Mouse (Mus musculus): ENCODE results near the gene Ccdc187. TPM values are rescaled to one million over a fixed set of nuclear protein-coding genes. Genes with fewer than 3 reads are reported as not detected.

Gene Ccdc187
- polyA plus RNA-seq, 1 experiment from 2014 or later, result 0.13 TPM

- Histone ChIP-seq H3K36me3 (ENCODE audit: control insufficient read depth, insufficient read depth) (no peaks in the 10 kb centered on the region), H3K4me2 (ENCODE audit: low read depth, low read length) (no peak overlapping the region; the same call in 1 of the 2 replicates), H3K27ac (ENCODE audit: low read length) (no peak overlapping the region), H3K4me1 (ENCODE audit: control insufficient read depth, insufficient read depth, low read length) (peaks cover 37% of the 10 kb centered on the region), H3K27me3 (ENCODE audit: control insufficient read depth, insufficient read depth, low read length) (no peaks in the 10 kb centered on the region), H3K4me3 (ENCODE audit: low read length) (no peak overlapping the region), H3K9ac (ENCODE audit: low read length) (no peak overlapping the region), H3K9me3 (replicated peaks; ENCODE audit: control insufficient read depth, low read length) (no peaks in the 10 kb centered on the region)
- WGBS, result 38% methylated on average over 4 of the region's 4 CpGs
- no peak for ATAC-seq (replicated peaks; ENCODE audit: extremely low read depth, insufficient read depth, low FRiP score)
Observed at GRCm38 (mm10) chr2:26298856-26299230, 4.5 kb upstream of the Ccdc187 start.

GRCm38 (mm10) chr2:26298208-26298855, 4.0 kb upstream of the Ccdc187 start:
- peak overlapping the region; percentile 37 for H3K4me3 ChIP-seq (ENCODE audit: low read length)
- 2% methylated on average over 10 of the region's 10 CpGs for WGBS
- no peaks in the 10 kb centered on the region for H3K36me3 ChIP-seq (ENCODE audit: control insufficient read depth, insufficient read depth)
- 0 out of 2 replicates have a peak overlapping the region, but pooled peaks have one; percentile 13 for H3K9ac ChIP-seq (ENCODE audit: low read length)
- peak; percentile 67 for ATAC-seq (replicated peaks; ENCODE audit: extremely low read depth, insufficient read depth, low FRiP score)
- H3K27ac ChIP-seq (ENCODE audit: low read length), result no peak overlapping the region
- peaks cover 37% of the 10 kb centered on the region for H3K4me1 ChIP-seq (ENCODE audit: control insufficient read depth, insufficient read depth, low read length)
- no peaks in the 10 kb centered on the region for H3K27me3 ChIP-seq (ENCODE audit: control insufficient read depth, insufficient read depth, low read length)
- no peaks in the 10 kb centered on the region for H3K9me3 ChIP-seq (replicated peaks; ENCODE audit: control insufficient read depth, low read length)
- peak overlapping the region; percentile 59 for H3K4me2 ChIP-seq (ENCODE audit: low read depth, low read length)

GRCm38 (mm10) chr2:26296606-26297195, 2.3 kb upstream of the Ccdc187 start:
- no peaks in the 10 kb centered on the region for H3K27me3 ChIP-seq (ENCODE audit: control insufficient read depth, insufficient read depth, low read length)
- no peak for ATAC-seq (replicated peaks; ENCODE audit: extremely low read depth, insufficient read depth, low FRiP score)
- H3K9me3 ChIP-seq (replicated peaks; ENCODE audit: control insufficient read depth, low read length), result no peaks in the 10 kb centered on the region
- no peak overlapping the region for H3K9ac ChIP-seq (ENCODE audit: low read length)
- WGBS, result 36% methylated on average over 6 of the region's 6 CpGs
- no peak overlapping the region for H3K4me2 ChIP-seq (ENCODE audit: low read depth, low read length)
- H3K36me3 ChIP-seq (ENCODE audit: control insufficient read depth, insufficient read depth), result no peaks in the 10 kb centered on the region
- H3K4me1 ChIP-seq (ENCODE audit: control insufficient read depth, insufficient read depth, low read length), result peaks cover 37% of the 10 kb centered on the region
- H3K4me3 ChIP-seq (ENCODE audit: low read length), result no peak overlapping the region
- H3K27ac ChIP-seq (ENCODE audit: low read length), result no peak overlapping the region

GRCm38 (mm10) chr2:26290133-26290532, 4.2 kb downstream of the Ccdc187 start:
- no peak overlapping the region for H3K27ac ChIP-seq (ENCODE audit: low read length)
- no peak overlapping the region for H3K4me3 ChIP-seq (ENCODE audit: low read length)
- H3K4me1 ChIP-seq (ENCODE audit: control insufficient read depth, insufficient read depth, low read length), result 0 out of 2 replicates have a peak, but pooled peaks cover 2% of the 10 kb centered on the region
- H3K27me3 ChIP-seq (ENCODE audit: control insufficient read depth, insufficient read depth, low read length), result no peaks in the 10 kb centered on the region
- no peak overlapping the region for H3K4me2 ChIP-seq (ENCODE audit: low read depth, low read length)
- ATAC-seq (replicated peaks; ENCODE audit: extremely low read depth, insufficient read depth, low FRiP score), result no peak
- H3K9me3 ChIP-seq (replicated peaks; ENCODE audit: control insufficient read depth, low read length), result no peaks in the 10 kb centered on the region
- H3K9ac ChIP-seq (ENCODE audit: low read length), result no peak overlapping the region
- WGBS, result 42% methylated on average over 5 of the region's 5 CpGs
- no peaks in the 10 kb centered on the region for H3K36me3 ChIP-seq (ENCODE audit: control insufficient read depth, insufficient read depth)

- Histone ChIP-seq H3K9me3 (replicated peaks; ENCODE audit: control insufficient read depth, low read length) (no peaks in the 10 kb centered on the region), H3K27ac (ENCODE audit: low read length) (no peak overlapping the region), H3K9ac (ENCODE audit: low read length) (no peak overlapping the region), H3K4me1 (ENCODE audit: control insufficient read depth, insufficient read depth, low read length) (0 out of 2 replicates have a peak, but pooled peaks cover 2% of the 10 kb centered on the region), H3K4me3 (ENCODE audit: low read length) (no peak overlapping the region), H3K27me3 (ENCODE audit: control insufficient read depth, insufficient read depth, low read length) (no peaks in the 10 kb centered on the region), H3K36me3 (ENCODE audit: control insufficient read depth, insufficient read depth) (no peaks in the 10 kb centered on the region), H3K4me2 (ENCODE audit: low read depth, low read length) (no peak overlapping the region)
- no peak for ATAC-seq (replicated peaks; ENCODE audit: extremely low read depth, insufficient read depth, low FRiP score)
- WGBS, result 65% methylated on average over 7 of the region's 7 CpGs
Observed at GRCm38 (mm10) chr2:26286391-26286790, 8.0 kb downstream of the Ccdc187 start.

GRCm38 (mm10) chr2:26285804-26286203, 8.6 kb downstream of the Ccdc187 start:
- H3K27me3 ChIP-seq (ENCODE audit: control insufficient read depth, insufficient read depth, low read length), result no peaks in the 10 kb centered on the region
- H3K27ac ChIP-seq (ENCODE audit: low read length), result no peak overlapping the region
- H3K4me2 ChIP-seq (ENCODE audit: low read depth, low read length), result no peak overlapping the region
- H3K9ac ChIP-seq (ENCODE audit: low read length), result no peak overlapping the region
- 0 out of 2 replicates have a peak, but pooled peaks cover 2% of the 10 kb centered on the region for H3K4me1 ChIP-seq (ENCODE audit: control insufficient read depth, insufficient read depth, low read length)
- no peak overlapping the region for H3K4me3 ChIP-seq (ENCODE audit: low read length)
- ATAC-seq (replicated peaks; ENCODE audit: extremely low read depth, insufficient read depth, low FRiP score), result no peak; the same call in 1 of the 2 replicates
- no peaks in the 10 kb centered on the region for H3K9me3 ChIP-seq (replicated peaks; ENCODE audit: control insufficient read depth, low read length)
- H3K36me3 ChIP-seq (ENCODE audit: control insufficient read depth, insufficient read depth), result no peaks in the 10 kb centered on the region
- WGBS, result 50% methylated on average over 7 of the region's 7 CpGs

GRCm38 (mm10) chr2:26280594-26280993, 13.8 kb downstream of the Ccdc187 start:
- H3K4me3 ChIP-seq (ENCODE audit: low read length), result no peak overlapping the region
- H3K36me3 ChIP-seq (ENCODE audit: control insufficient read depth, insufficient read depth), result no peaks in the 10 kb centered on the region
- H3K27ac ChIP-seq (ENCODE audit: low read length), result no peak overlapping the region
- no peak overlapping the region for H3K4me2 ChIP-seq (ENCODE audit: low read depth, low read length)
- H3K9me3 ChIP-seq (replicated peaks; ENCODE audit: control insufficient read depth, low read length), result no peaks in the 10 kb centered on the region
- H3K27me3 ChIP-seq (ENCODE audit: control insufficient read depth, insufficient read depth, low read length), result no peaks in the 10 kb centered on the region
- no peak for ATAC-seq (replicated peaks; ENCODE audit: extremely low read depth, insufficient read depth, low FRiP score)
- WGBS, result 77% methylated on average over 11 of the region's 11 CpGs
- no peaks in the 10 kb centered on the region for H3K4me1 ChIP-seq (ENCODE audit: control insufficient read depth, insufficient read depth, low read length)
- H3K9ac ChIP-seq (ENCODE audit: low read length), result no peak overlapping the region

- Histone ChIP-seq H3K9me3 (replicated peaks; ENCODE audit: control insufficient read depth, low read length) (no peaks in the 10 kb centered on the region), H3K27ac (ENCODE audit: low read length) (no peak overlapping the region), H3K9ac (ENCODE audit: low read length) (no peak overlapping the region), H3K36me3 (ENCODE audit: control insufficient read depth, insufficient read depth) (no peaks in the 10 kb centered on the region), H3K4me1 (ENCODE audit: control insufficient read depth, insufficient read depth, low read length) (no peaks in the 10 kb centered on the region), H3K4me2 (ENCODE audit: low read depth, low read length) (no peak overlapping the region), H3K27me3 (ENCODE audit: control insufficient read depth, insufficient read depth, low read length) (no peaks in the 10 kb centered on the region), H3K4me3 (ENCODE audit: low read length) (no peak overlapping the region)
- no peak for ATAC-seq (replicated peaks; ENCODE audit: extremely low read depth, insufficient read depth, low FRiP score)
- WGBS, result 74% methylated on average over 3 of the region's 3 CpGs
Observed at GRCm38 (mm10) chr2:26279712-26280111, 14.6 kb downstream of the Ccdc187 start.

- Histone ChIP-seq H3K27ac (ENCODE audit: low read length) (no peak overlapping the region), H3K4me1 (ENCODE audit: control insufficient read depth, insufficient read depth, low read length) (no peaks in the 10 kb centered on the region), H3K9me3 (replicated peaks; ENCODE audit: control insufficient read depth, low read length) (no peaks in the 10 kb centered on the region), H3K9ac (ENCODE audit: low read length) (no peak overlapping the region), H3K4me3 (ENCODE audit: low read length) (no peak overlapping the region), H3K36me3 (ENCODE audit: control insufficient read depth, insufficient read depth) (no peaks in the 10 kb centered on the region), H3K4me2 (ENCODE audit: low read depth, low read length) (no peak overlapping the region), H3K27me3 (ENCODE audit: control insufficient read depth, insufficient read depth, low read length) (no peaks in the 10 kb centered on the region)
- 18% methylated on average over 7 of the region's 7 CpGs for WGBS
- peak; percentile 65; the same call in 1 of the 2 replicates for ATAC-seq (replicated peaks; ENCODE audit: extremely low read depth, insufficient read depth, low FRiP score)
Observed at GRCm38 (mm10) chr2:26273611-26274010, 20.7 kb downstream of the Ccdc187 start.
